Mouse (Mus musculus) forelimb bud, embryonic 11.5 days (tissue): Measurements from ENCODE around the gene Tgfbr2.

Experiments used
- DNase-seq: peaks from one replicate; pipeline ENCODE4 v3.0.0-alpha.2; 2012; ENCODE audit warnings: low read depth, low spot score

Tgfbr2 gene

DNA sequence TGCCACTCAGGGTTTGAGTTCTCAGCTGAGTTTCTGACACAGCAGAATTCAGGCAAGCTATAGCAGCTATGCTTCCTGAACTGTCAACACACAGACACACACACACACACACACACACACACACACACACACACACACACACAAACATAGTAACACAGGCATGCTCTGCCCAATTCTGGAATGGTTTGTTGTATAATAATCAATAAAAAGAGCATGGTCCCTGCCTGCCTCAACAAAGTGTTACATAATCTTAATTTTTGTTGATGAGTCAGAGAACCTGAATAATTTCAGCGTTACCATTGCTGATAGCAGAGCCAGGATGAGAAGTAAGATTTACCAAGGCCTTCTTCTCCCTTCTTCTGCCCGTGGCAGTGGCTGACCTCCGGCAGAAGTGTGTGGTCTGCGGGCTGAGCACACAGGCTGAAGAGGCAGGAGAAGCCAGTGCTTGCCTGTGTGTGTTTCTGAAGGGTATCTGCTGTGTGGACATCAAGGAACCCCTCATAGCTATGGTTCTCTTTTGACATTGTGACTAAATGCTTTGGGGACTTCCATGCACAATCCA, 18.8 kb upstream of the Tgfbr2 start:
- DNase-seq = no peak

DNA sequence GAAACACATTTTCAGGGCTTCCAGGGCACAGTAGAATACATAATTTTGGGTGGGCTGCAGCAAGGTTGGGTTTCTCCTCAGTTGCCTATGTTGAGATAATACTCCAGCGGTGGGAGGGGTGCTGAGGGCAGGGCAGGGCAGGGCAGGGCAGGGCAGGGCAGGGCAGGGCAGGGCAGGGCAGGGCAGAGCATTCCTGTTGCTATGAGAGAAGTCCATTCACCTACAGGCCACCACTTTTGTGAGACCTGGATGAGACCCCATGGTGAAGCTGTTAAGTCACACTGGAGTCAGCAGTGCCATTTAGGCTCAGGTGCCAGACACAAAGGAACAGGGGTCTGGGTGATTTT, 18.3 kb upstream of the Tgfbr2 start:
- no peak for DNase-seq

DNA sequence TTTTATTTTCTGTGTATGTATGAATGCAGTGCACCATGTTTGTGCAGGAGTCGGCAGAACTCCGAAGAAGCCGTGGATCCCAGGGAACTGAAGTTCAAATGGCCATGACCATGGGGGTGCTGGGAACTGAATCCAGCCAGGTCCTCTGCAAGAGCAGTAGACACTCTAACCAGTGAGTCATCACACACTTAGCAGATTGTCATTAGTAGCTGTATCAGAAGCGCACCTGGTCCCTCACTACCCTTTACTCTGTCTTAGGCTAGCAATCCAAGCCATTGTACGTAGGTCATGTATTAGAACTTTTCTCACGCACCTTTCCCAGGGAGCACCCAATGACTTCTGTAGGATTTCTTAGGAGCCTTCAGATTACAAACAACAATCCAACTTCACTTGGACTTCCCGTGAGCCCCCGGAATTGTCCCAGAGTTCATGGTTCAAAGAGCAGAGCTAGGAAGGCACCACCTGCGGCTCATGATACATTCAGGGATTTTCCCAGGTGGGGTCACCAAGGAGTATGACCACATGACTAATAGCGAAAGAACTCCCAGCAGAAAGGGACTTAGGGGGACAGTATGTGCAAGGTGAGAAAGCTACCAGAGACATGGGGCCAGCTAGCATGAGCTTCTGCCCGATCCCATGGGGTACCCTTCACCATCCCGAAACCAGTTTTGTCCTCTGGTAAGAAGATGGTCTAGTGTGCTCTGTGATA, 17.8 kb upstream of the Tgfbr2 start:
- DNase-seq = no peak

DNA sequence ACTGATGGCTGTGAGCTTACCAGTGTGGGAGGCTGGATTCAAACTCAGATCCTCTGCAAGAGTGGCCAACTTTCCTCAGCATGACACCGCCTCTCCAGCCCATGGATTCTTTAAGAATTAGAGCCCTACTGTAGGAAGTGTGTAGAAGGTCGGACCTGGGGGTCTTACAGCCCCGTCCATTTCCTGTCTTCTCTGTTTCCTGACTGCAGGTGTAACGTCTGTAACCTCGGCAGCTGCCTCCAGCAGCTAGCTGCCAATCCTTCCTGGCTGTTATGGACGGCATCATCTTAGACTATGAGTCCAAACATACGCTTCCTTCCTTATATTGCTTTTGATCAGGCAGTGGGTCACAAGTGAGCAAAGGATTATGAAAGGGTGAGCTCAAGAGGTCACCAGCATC, 17.1 kb upstream of the Tgfbr2 start:
- no peak for DNase-seq

DNA sequence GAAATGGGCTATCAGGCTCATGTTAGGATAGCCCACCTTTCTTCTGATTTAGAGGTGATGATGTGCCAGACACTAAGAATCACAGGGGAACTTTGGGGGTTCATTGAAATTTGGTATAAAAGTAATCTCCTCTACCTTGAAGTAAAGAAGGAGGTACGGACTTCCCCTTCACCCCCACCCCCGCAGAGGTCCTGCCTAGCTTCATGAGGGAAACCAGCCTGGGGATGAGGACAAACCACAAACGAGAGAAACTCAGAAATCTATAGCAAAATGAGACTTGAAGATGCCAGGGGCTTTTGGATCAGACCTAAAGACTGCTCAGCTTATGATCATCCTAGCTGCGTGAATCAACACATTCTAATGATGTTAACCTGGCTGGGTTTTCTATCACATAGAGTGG, 14.7 kb upstream of the Tgfbr2 start:
- DNase-seq = no peak

DNA sequence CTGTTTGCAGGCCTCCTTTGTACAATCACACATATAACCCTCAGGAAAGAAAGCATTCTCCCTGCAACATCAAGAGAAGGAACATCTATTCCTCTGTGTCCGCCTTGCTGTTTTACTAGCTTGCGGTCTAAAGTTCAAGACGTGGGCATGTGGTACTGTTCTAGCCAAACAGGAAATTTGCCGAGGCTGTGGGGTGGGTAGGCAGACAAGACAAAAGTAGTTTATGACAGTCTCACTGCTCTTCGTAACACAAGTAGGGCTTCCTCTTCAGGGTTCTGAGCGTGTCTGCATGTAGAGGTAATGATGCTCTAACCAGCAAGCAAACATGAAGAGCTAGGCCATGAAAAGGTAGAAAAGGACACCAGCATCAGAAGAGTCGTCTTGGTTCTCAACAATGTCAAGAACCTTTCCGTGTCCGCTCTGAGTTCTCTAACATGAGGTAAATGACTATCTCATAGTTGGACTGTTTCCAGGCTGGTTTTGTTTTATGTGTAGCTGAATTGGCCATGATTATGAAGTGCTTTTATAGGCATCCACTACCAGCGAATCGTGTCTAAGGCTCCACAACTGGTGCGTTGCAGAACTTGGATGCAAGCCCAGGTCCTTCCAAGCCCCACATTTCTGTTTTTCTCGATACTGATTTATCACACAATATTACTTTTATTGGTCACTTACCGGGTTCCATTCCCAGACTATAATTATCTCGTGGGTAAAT, 13.9 kb upstream of the Tgfbr2 start:
- no peak for DNase-seq

DNA sequence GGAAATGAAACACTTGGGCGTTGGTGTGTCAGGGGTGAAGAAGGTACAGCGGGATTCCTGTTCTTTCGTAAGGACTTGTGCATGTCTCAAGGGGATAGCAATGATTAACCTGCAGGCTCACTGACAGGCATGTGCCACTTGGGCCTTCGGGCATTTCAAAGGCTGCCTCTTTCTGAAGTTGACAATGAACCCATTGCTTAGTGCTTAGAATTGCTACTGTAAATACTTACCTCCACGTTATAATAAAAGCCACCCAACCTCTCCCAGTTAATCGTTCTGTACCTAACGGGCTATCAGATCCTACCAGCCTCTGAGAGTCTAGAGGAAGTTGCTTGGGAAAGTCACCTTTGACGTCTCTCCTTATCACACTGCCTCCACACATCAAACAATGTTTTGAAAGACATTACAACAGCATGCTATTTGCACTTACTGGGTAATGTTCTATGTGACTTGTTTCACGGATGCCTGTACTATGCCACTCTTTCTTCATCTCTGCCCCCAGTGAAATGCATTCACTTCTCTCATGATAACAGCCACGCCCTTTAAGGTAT, 12.1 kb upstream of the Tgfbr2 start:
- no peak for DNase-seq

DNA sequence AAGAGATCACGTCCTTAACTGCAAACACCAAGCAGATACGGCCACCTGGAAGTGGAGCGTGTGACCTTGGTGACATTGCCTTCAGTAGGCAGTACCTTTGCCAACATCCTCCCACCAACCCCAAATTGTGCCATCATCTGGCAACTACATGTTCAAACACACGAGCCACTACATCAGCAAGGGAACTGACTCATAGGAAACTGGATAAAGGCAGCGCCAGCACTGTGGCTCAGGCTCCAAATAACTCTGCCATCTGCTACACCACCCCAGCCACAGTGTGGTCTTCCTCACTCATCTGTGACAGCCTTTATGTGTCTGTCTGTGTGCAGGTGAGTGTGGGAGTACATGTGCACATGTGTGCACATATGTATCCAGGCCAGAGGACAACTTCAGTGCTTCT, 9.7 kb upstream of the Tgfbr2 start:
- no peak for DNase-seq

DNA sequence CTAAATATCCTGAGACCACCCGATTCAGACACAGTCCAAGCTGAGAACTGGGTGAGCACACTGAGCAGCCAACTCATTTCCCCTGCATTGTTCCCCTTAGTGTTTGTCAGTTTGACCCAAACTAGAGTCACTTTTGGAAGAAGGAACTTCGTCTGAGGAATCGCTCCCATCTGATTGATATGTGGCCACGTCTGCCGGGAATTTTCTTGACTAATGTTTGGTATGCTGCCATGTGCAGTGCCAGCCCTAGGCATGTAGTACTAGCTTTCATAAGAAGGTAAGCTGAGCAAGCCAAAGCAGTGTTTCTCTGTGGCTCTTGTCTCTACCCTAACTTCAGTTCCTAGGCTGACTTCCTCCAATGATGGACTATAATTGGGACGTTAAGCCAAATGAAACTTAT, 7.9 kb upstream of the Tgfbr2 start:
- DNase-seq = no peak

DNA sequence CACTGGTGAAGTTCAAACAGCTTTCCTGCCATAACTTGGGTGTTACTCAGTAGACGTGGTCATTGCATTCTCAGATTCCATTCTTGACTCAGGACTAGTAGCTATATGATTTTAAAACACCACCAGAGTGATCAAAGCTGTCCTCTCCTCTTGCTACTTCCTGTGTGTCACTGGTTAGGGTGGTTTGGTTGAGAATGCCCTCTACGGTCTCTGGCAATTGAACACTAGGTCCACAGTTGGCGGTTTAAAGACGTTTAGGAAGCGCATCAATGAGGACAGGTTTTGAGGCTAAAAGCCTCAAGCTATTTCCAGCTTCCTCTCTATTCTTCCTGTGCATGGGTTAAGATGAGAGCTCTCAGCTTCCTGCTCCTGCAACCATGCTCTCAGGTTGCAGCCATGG, 6.4 kb upstream of the Tgfbr2 start:
- no peak for DNase-seq

DNA sequence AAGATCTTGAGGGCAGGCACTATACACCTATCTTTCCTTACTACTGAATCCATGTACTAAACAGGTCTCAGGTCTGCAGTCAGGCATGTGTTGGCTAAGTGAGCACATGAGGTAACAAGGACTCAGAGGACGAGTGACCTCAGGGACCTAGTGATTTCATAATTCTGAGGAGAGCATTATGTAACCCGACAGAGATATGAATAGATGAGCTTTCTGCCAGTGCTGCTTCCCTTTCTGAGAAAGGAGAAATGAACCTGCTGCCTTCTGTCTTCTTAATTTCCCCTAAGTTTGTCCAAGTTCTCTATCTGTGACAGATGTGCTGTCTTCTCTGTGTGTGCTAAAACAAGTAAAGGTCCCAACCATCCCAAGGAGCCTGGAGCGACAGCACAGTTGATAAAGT, 3.0 kb upstream of the Tgfbr2 start:
- no peak for DNase-seq

DNA sequence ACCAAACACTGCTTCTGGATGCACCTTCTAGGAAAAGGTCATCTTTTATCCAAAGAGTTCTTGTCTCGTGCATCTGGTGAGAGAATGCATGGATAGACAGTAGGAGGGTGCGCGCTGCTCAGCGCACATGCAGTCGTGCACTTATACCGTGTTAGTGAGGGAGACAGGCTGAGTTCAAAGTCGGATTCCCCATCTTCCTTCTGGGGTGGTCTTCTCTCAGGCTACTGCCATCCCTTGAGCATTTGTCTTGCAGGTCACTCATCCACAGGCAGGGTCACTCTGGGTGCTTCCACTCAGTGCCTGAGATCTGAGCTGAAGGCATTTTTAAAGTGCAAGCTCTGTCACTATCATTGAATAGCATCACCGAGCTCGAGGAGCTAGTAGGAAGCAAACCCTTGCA, 1.9 kb upstream of the Tgfbr2 start:
- no peak for DNase-seq

DNA sequence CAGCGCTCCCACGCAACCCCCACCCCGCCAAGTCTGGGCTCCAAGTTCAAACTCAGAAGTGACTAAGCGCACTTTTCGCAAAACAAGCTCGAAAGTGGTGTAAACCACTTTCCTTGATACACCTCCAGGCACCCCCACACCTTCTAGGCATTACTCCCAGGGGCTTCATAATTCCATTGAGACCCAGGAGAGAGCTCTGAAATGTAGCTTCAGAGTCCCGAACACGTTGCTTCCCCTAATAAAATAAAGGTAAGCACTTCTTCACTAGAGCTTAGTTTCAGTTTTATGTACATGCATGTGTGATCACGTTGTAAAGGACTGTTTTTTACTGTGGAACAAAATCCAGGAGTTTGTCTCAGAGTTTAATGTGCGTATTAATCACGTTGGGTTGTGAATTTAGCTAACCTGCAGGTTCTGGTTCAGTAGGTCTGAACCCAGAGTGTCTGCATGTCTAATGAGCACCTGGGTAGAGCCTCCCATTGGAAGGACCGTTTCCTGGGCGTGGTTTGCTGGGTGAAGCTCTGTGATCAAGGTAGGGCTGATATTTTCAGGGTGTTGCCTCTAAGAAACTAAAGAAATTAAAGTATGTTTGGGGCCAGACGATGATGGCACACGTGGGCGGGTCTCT, 442 bp upstream of the Tgfbr2 start:
- peak; percentile 35 for DNase-seq

DNA sequence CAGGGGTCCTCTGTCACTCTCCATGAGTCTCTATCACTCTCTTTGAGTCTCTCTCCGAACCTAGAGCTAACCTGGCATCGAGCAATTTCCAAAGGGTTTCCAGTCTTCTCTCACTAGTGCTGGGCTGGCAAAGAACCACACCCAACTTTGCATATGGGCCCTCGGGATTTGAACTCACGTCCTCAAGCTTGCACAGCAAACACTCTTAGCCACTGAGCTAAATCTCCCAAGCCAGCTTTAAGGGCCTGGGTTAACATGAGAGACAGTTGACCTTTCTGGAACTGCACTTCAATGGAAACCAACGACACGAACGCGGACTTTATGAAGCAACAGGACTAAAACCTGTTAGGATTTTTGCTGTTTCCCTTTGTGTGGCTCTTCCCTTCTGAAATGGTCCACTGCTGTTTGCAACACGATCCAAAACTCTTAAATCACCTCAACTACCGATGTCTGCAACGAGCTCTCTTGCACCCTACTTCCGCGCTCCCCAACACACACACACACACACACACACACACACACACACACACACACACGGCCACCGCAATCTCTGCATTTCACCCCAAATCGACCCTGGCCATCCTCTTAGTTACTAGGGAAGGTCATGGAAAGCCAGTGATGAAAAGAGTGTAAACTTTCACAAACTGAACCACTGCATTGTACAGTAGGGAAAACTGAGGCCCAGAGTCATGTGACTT, 1.5 kb downstream of the Tgfbr2 start:
- no peak for DNase-seq

DNA sequence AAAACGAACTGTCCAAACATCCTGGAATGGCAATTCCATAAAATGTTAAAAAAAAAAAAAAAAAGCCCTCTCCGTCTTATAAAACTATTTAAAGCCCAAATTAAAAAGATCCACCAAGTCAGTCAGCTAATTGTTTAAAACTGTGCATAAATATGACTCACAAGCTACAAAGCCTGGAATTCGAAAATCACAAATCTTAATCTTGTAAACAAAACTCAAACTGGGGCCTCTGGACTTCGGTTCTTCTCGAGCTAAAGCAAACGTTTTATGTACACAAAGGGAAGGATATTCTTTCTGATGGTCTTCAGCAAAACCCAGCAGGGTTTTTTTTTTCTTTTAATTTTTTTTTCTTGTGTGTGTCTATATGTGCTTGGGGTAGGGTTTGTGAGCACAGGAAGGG, 2.1 kb downstream of the Tgfbr2 start:
- no peak for DNase-seq

DNA sequence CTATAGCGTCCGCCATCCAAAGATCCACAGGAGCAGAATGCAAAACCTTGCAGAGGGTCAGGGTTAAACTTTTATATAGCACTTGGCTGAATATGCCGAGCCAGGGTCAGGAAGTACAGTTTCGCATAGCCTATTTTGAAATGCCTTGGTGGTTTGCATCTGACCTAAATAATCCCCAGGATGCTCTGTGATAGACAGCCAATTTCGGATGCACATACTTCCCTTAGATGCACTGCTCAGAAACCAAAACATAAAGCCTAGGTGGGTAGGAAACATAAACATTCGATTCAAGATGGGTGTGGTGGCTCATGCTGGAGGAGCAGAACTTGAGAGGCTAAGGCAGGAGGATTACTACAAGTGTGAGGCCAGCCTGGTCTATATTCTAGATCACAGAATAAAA, 6.1 kb downstream of the Tgfbr2 start:
- DNase-seq = no peak

DNA sequence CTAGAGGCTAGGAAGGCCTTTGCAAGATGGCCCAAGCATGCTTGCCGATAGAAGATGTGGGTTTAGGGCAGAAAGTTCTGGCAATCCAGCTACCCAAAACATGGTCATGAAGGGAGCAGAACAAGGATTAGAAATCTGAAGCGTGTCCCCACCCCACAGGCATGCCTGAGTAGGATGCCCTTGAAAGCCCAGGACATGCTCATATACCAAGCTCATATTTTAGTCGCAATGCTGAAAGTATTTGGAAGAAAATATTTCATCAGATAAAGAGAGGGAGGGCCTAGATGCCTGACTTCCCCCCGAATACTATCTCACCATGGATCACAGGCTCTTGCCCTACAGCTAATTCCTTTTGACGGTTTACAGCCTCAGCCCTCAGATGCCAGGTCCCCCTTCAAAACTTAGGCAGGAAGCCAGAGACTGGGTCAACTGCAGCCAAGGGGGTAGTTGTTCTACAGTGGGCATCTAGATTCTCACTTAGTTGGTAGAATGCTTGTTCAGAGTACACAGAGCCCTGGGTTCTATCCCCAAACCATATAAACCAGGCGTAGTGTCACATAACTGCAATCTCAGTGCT, 7.8 kb downstream of the Tgfbr2 start:
- no peak for DNase-seq

DNA sequence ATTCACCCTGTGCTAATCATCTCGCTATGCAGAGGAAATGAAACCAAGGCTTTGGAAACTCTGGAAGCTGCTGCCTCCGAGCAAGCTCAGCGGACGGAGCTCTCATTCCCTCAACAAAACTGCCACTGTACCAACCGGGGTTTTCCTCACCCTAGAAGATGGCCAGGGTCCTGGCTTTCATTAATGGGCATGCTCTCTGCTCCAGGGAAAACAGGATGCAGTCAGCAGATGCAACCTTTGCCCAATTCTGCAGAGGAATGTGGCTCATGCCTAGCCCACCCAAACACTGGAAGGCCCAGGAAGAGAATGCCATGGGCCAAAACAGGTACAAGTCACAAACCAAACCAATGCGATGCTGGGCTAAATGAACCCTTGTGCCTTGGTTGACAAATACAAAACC, 8.8 kb downstream of the Tgfbr2 start:
- no peak for DNase-seq

DNA sequence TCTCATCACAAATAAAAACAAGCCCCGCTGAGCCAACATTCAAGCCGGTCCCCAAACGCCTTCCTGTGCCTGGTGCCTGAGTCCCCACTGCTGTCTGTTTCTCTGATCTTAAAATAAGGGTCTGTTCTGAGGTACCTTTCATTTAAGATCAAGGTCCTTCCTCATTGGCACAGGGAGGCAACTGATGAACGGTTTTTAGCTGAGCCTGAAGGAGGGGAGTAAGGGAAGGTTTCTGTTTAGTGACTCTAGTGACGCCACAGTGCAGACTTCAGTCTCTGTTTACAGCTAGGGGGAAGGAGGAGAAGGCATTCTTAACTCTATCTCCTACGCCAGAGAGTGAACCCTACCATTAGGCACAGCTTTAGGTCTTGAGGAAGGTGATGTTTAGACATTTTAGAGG, 11.3 kb downstream of the Tgfbr2 start:
- DNase-seq = no peak

DNA sequence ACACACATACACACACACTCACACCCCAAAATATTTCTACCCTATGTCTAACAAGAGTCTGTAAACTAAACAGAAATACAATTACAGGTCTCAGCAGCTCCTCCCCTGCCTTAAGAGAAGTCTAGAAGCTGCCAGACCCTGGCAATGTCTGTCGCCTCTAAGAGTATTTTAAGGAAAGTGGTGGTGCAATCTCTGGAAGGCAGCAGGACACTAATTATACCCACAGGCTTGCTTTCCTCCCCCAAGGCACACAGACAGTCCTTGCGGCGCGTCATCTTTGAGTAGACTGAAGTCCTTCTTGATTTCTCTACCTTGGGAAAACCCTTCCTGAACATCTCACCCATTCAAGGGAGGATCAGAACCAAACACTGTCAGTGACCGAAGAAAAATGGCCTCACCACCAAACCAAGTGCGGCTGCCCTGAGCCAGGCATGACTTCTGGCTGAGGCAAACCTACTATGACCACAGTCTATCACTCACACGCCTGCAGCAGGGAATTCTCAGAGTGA, 12.2 kb downstream of the Tgfbr2 start:
- no peak for DNase-seq

DNA sequence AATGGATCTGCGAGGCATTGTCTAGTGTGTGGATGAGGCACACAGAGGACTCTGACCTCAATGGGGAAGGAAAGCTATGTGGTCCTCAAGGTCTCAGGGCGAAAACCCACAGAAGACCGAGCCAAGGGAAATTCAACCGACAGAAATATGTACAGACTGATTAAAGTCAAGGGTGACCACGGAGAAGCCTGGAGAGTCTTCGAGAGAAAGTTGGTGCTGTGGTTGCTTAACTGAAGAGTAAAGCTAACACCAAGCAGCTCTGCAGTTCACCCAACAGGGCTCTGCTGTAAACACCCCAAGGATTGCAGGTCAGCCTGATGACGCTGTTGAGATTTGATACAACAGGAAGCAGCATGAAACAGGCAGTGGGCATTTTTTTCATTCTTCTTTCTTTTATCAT, 14.3 kb downstream of the Tgfbr2 start:
- no peak for DNase-seq
